8 mouse cellular contexts compared by ENCODE assay signal in the genomic region with DNA sequence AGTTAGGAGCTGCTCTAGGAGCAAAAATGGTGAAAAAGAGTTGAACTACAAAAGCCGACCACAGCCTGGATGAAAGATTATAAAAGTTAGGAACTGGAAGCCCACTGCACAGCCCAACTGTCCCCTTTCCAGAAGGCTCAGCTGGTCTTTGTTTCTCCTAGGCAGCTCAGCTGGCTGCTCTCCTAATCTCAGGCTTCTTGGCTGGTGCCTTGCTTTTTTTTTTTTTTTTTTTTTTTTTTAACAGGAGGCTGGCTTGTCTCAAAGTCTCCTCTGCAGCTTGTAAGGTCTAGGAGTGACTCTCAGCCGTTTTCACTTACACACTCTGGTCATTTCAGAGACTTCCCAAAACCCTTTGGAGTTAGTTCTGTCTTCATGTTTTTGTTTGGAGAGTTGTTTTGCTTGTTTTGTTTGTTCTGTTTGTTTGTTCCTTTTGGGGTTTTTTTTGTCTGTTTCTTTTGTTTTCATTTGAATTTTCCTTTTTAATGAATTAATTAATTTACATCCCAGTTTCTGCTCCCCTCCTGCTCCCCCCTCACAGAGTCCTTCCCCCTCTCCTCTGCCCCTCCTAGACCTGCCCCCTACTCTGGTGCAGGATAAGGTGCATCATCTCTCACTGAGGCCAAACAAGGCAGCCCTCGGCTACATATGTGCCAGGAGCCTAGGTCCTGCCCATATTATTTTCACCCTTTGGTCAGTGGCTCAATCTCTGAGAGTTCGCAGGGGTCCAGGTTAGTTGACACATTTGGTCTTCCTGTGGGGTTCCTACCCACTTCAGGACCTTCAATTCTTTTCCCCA.
A peak's percentile ranks its signal among the peaks of the same experiment; 100 is the strongest.
DNase-seq lines count a peak whose midpoint lies in the region; ATAC-seq lines count a peak whose summit lies in the region.

No protein-coding gene starts in this region.

- H3K4me3 ChIP-seq in forebrain, embryonic 13.5 days, result no peak overlapping the region
- no peak overlapping the region for H3K4me3 ChIP-seq in forebrain, embryonic 11.5 days (ENCODE audit: low read depth, low read length)
- no peak overlapping the region for H3K4me3 ChIP-seq in neural tube, embryonic 13.5 days
- no peak overlapping the region for H3K4me3 ChIP-seq in neural tube, embryonic 14.5 days (ENCODE audit: low read depth, low read length)

- H3K36me3 ChIP-seq in forebrain, embryonic 13.5 days (ENCODE audit: poor library complexity, severe bottlenecking), result no peaks in the 10 kb centered on the region
- no peaks in the 10 kb centered on the region for H3K36me3 ChIP-seq in forebrain, embryonic 11.5 days (ENCODE audit: control insufficient read depth, insufficient read depth, low read length)
- H3K36me3 ChIP-seq in neural tube, embryonic 13.5 days, result no peaks in the 10 kb centered on the region
- H3K36me3 ChIP-seq in neural tube, embryonic 14.5 days (ENCODE audit: control insufficient read depth, insufficient read depth, low read length), result no peaks in the 10 kb centered on the region

- H3K4me1 ChIP-seq in forebrain, embryonic 13.5 days, result peaks cover 10% of the 10 kb centered on the region
- H3K4me1 ChIP-seq in forebrain, embryonic 11.5 days (replicated peaks; ENCODE audit: control insufficient read depth, insufficient read depth, low read length), result no peaks in the 10 kb centered on the region
- no peaks in the 10 kb centered on the region for H3K4me1 ChIP-seq in neural tube, embryonic 13.5 days (replicated peaks)
- H3K4me1 ChIP-seq in neural tube, embryonic 14.5 days (ENCODE audit: control insufficient read depth, insufficient read depth, low read length), result no peaks in the 10 kb centered on the region

- H3K27ac ChIP-seq in forebrain, embryonic 13.5 days, result peak overlapping the region; percentile 20; the same call in 1 of the 2 replicates
- no peak overlapping the region for H3K27ac ChIP-seq in forebrain, embryonic 11.5 days (ENCODE audit: low read depth, low read length)
- H3K27ac ChIP-seq in neural tube, embryonic 13.5 days (replicated peaks), result 0 out of 2 replicates have a peak overlapping the region, but pooled peaks have one; percentile 1
- no peak overlapping the region for H3K27ac ChIP-seq in neural tube, embryonic 14.5 days (ENCODE audit: low read depth, low read length)

- no peak overlapping the region for H3K9ac ChIP-seq in forebrain, embryonic 13.5 days
- no peak overlapping the region for H3K9ac ChIP-seq in forebrain, embryonic 11.5 days (ENCODE audit: low read length)
- H3K9ac ChIP-seq in neural tube, embryonic 13.5 days, result no peak overlapping the region
- H3K9ac ChIP-seq in neural tube, embryonic 14.5 days (replicated peaks; ENCODE audit: low read depth, low read length), result no peak overlapping the region

- H3K27me3 ChIP-seq in forebrain, embryonic 13.5 days, result no peaks in the 10 kb centered on the region
- no peaks in the 10 kb centered on the region for H3K27me3 ChIP-seq in forebrain, embryonic 11.5 days (ENCODE audit: control insufficient read depth, insufficient read depth, low read length)
- no peaks in the 10 kb centered on the region for H3K27me3 ChIP-seq in neural tube, embryonic 13.5 days
- no peaks in the 10 kb centered on the region for H3K27me3 ChIP-seq in neural tube, embryonic 14.5 days (ENCODE audit: control insufficient read depth, insufficient read depth, low read length)

- no peak overlapping the region for H3K4me2 ChIP-seq in forebrain, embryonic 13.5 days
- no peak overlapping the region for H3K4me2 ChIP-seq in forebrain, embryonic 11.5 days (ENCODE audit: low read depth, low read length, severe bottlenecking)
- no peak overlapping the region for H3K4me2 ChIP-seq in neural tube, embryonic 13.5 days
- H3K4me2 ChIP-seq in neural tube, embryonic 14.5 days (ENCODE audit: low read depth, low read length), result no peak overlapping the region

- ATAC-seq in forebrain, embryonic 13.5 days, result peak; percentile 80
- no peak for ATAC-seq in forebrain, embryonic 11.5 days (replicated peaks; ENCODE audit: low FRiP score)
- no peak for ATAC-seq in neural tube, embryonic 13.5 days (ENCODE audit: low read depth)
- peak; percentile 24; the same call in 1 of the 2 replicates for ATAC-seq in neural tube, embryonic 14.5 days (ENCODE audit: low read depth)
- ATAC-seq in megakaryocyte, adult 5-6 weeks (ENCODE audit: poor library complexity, severe bottlenecking), result no peak

- WGBS in forebrain, embryonic 13.5 days, result 56% methylated on average over 4 of the region's 4 CpGs
- 65% methylated on average over 4 of the region's 4 CpGs for WGBS in forebrain, embryonic 11.5 days
- 73% methylated on average over 4 of the region's 4 CpGs for WGBS in neural tube, embryonic 13.5 days
- 77% methylated on average over 4 of the region's 4 CpGs for WGBS in neural tube, embryonic 14.5 days

- no peak for DNase-seq in forebrain, embryonic 11.5 days (ENCODE audit: low spot score)
- no peak for DNase-seq in neural tube, embryonic 10.5 days (ENCODE audit: extremely low spot score, low spot score)
- peak; percentile 47 to 63 for DNase-seq in heart, postnatal 14 days
- DNase-seq in thymus, postnatal 36 days, result no peak

- intact Hi-C loops in heart, postnatal 14 days (cut with DNase I), result no loop called here

- no peaks in the 10 kb centered on the region for H3K9me3 ChIP-seq in forebrain, embryonic 13.5 days (replicated peaks)
- no peaks in the 10 kb centered on the region for H3K9me3 ChIP-seq in forebrain, embryonic 11.5 days (ENCODE audit: control insufficient read depth, low read length)
- H3K9me3 ChIP-seq in neural tube, embryonic 13.5 days, result no peaks in the 10 kb centered on the region
- H3K9me3 ChIP-seq in neural tube, embryonic 14.5 days (ENCODE audit: control insufficient read depth, low read length), result no peaks in the 10 kb centered on the region

Comparison
In these comparisons a context has a peak if more than half of its experiments do, and no peak if none do; other contexts are left out.
1. ATAC-seq: peak in forebrain, embryonic 13.5 days (single experiment) and neural tube, embryonic 14.5 days (single experiment); none in forebrain, embryonic 11.5 days (single experiment), neural tube, embryonic 13.5 days (single experiment) and megakaryocyte, adult 5-6 weeks (single experiment).
2. H3K27ac ChIP-seq: peak in forebrain, embryonic 13.5 days (single experiment) and neural tube, embryonic 13.5 days (single experiment); none in forebrain, embryonic 11.5 days (single experiment) and neural tube, embryonic 14.5 days (single experiment).
3. DNase-seq: peak in heart, postnatal 14 days (2 of 2); none in forebrain, embryonic 11.5 days (single experiment), neural tube, embryonic 10.5 days (single experiment) and thymus, postnatal 36 days (0 of 2).